8 mouse cellular contexts compared by ENCODE assay signal in genomic region chr7:141228279-141229067, GRCm38 (mm10). TPM values are rescaled to one million over a fixed set of nuclear protein-coding genes. Genes with fewer than 3 reads are reported as not detected.
DNase-seq lines count a peak whose midpoint lies in the region; ATAC-seq and TF ChIP-seq lines count a peak whose summit lies in the region.

Gene Phrf1 (plus strand): TSS chr7:141228784.

- ATAC-seq in heart, embryonic 12.5 days (ENCODE audit: insufficient number of reproducible peaks, low FRiP score), result peak; percentile 91
- peak; percentile 90 for ATAC-seq in kidney, postnatal 0 days (replicated peaks; ENCODE audit: low FRiP score, low read depth)
- peak; percentile 90 for ATAC-seq in liver, embryonic 11.5 days (replicated peaks; ENCODE audit: low FRiP score)
- ATAC-seq in stomach, embryonic 14.5 days (ENCODE audit: insufficient number of reproducible peaks, insufficient read depth, low FRiP score, low read depth), result peak; percentile 92

- peak; percentile 81 for TF ChIP-seq POLR2A in brain, embryonic 14.5 days (IDR thresholded peaks at IDR 0.05; ENCODE audit: borderline replicate concordance, extremely low read depth, insufficient read depth, insufficient read length, poor library complexity, severe bottlenecking)

- peak within 1 kb of the TSS; percentile 83 for H3K27ac ChIP-seq in heart, embryonic 12.5 days (ENCODE audit: poor library complexity, severe bottlenecking)
- peak within 1 kb of the TSS; percentile 93 for H3K27ac ChIP-seq in kidney, postnatal 0 days
- H3K27ac ChIP-seq in liver, embryonic 11.5 days (ENCODE audit: low read depth, low read length), result peak within 1 kb of the TSS; percentile 87
- H3K27ac ChIP-seq in stomach, embryonic 14.5 days (ENCODE audit: low read length), result peak within 1 kb of the TSS; percentile 92

- peak within 1 kb of the TSS; percentile 89 for H3K4me2 ChIP-seq in heart, embryonic 12.5 days
- peak within 1 kb of the TSS; percentile 68 for H3K4me2 ChIP-seq in kidney, postnatal 0 days (ENCODE audit: low read length)
- H3K4me2 ChIP-seq in liver, embryonic 11.5 days, result peak within 1 kb of the TSS; percentile 98
- H3K4me2 ChIP-seq in stomach, embryonic 14.5 days (replicated peaks; ENCODE audit: low read depth, low read length), result peak within 1 kb of the TSS; percentile 99

- TF ChIP-seq CTCF in C2C12 (IDR thresholded peaks at IDR 0.05; ENCODE audit: control insufficient read depth, insufficient read depth, insufficient read length), result peak; percentile 88
- peak; percentile 97 for TF ChIP-seq CTCF in brain, embryonic 14.5 days (IDR thresholded peaks at IDR 0.05; ENCODE audit: borderline replicate concordance, extremely low read depth, insufficient read depth, insufficient read length)
- TF ChIP-seq CTCF in kidney, postnatal 0 days (IDR thresholded peaks at IDR 0.05; ENCODE audit: low read depth), result peak; percentile 98

- H3K9ac ChIP-seq in heart, embryonic 12.5 days, result peak within 1 kb of the TSS; percentile 97
- peak within 1 kb of the TSS; percentile 99 for H3K9ac ChIP-seq in kidney, postnatal 0 days (ENCODE audit: low read depth, low read length)
- H3K9ac ChIP-seq in liver, embryonic 11.5 days (ENCODE audit: low read depth, low read length), result peak within 1 kb of the TSS; percentile 99
- peak within 1 kb of the TSS; percentile 83 for H3K9ac ChIP-seq in stomach, embryonic 14.5 days (replicated peaks; ENCODE audit: low read depth, low read length)

- H3ac ChIP-seq in C2C12 (ENCODE audit: control insufficient read depth, insufficient read length, low read depth), result peak within 1 kb of the TSS; percentile 94

- peak within 1 kb of the TSS; percentile 91 for H3K4me3 ChIP-seq in C2C12 (ENCODE audit: insufficient read depth, poor library complexity, severe bottlenecking)
- H3K4me3 ChIP-seq in erythroblast, embryonic 14.5 days (replicated peaks), result peak within 1 kb of the TSS; percentile 87
- peak within 1 kb of the TSS; percentile 92 for H3K4me3 ChIP-seq in heart, embryonic 12.5 days
- peak within 1 kb of the TSS; percentile 99 for H3K4me3 ChIP-seq in kidney, postnatal 0 days (replicated peaks; ENCODE audit: low read depth, low read length)
- peak within 1 kb of the TSS; percentile 98 for H3K4me3 ChIP-seq in liver, embryonic 11.5 days (ENCODE audit: low read depth, low read length)
- H3K4me3 ChIP-seq in stomach, embryonic 14.5 days (ENCODE audit: low read depth, low read length), result peak within 1 kb of the TSS; percentile 78

- WGBS in heart, embryonic 12.5 days, result under 1% methylated on average over 76 of the region's 76 CpGs
- under 1% methylated on average over 76 of the region's 76 CpGs for WGBS in kidney, postnatal 0 days
- WGBS in liver, embryonic 11.5 days, result under 1% methylated on average over 76 of the region's 76 CpGs
- WGBS in stomach, embryonic 14.5 days, result under 1% methylated on average over 76 of the region's 76 CpGs

- peaks cover 45% of the 10 kb centered on the region for H3K79me3 ChIP-seq in C2C12 (ENCODE audit: low read depth)

- peaks cover 19% of the 10 kb centered on the region for H3K36me3 ChIP-seq in C2C12 (ENCODE audit: control insufficient read depth, insufficient read depth)
- H3K36me3 ChIP-seq in erythroblast, embryonic 14.5 days (ENCODE audit: control insufficient read depth), result peaks cover 43% of the 10 kb centered on the region
- peaks cover 27% of the 10 kb centered on the region for H3K36me3 ChIP-seq in heart, embryonic 12.5 days
- peaks cover 13% of the 10 kb centered on the region for H3K36me3 ChIP-seq in kidney, postnatal 0 days (ENCODE audit: insufficient read depth, low read length)
- peaks cover 20% of the 10 kb centered on the region for H3K36me3 ChIP-seq in liver, embryonic 11.5 days (ENCODE audit: control insufficient read depth, insufficient read depth, low read length)
- peaks cover 20% of the 10 kb centered on the region for H3K36me3 ChIP-seq in stomach, embryonic 14.5 days (ENCODE audit: control insufficient read depth, insufficient read depth, low read length)

- peaks cover 3% of the 10 kb centered on the region; the same call in 1 of the 2 replicates for H3K9me3 ChIP-seq in erythroblast, embryonic 14.5 days (ENCODE audit: control insufficient read depth, low read length)
- H3K9me3 ChIP-seq in heart, embryonic 12.5 days (replicated peaks), result no peaks in the 10 kb centered on the region
- no peaks in the 10 kb centered on the region for H3K9me3 ChIP-seq in kidney, postnatal 0 days (replicated peaks; ENCODE audit: low read length)
- no peaks in the 10 kb centered on the region for H3K9me3 ChIP-seq in liver, embryonic 11.5 days (ENCODE audit: control insufficient read depth, low read length)
- H3K9me3 ChIP-seq in stomach, embryonic 14.5 days (ENCODE audit: control insufficient read depth, low read depth, low read length), result no peaks in the 10 kb centered on the region

- H3K4me1 ChIP-seq in erythroblast, embryonic 14.5 days (ENCODE audit: control insufficient read depth), result peaks cover 44% of the 10 kb centered on the region
- peaks cover 23% of the 10 kb centered on the region for H3K4me1 ChIP-seq in heart, embryonic 12.5 days (replicated peaks)
- 0 out of 2 replicates have a peak, but pooled peaks cover 11% of the 10 kb centered on the region for H3K4me1 ChIP-seq in kidney, postnatal 0 days (replicated peaks; ENCODE audit: insufficient read depth, low read length)
- H3K4me1 ChIP-seq in liver, embryonic 11.5 days (replicated peaks; ENCODE audit: control insufficient read depth, insufficient read depth, low read length), result peaks cover 15% of the 10 kb centered on the region
- peaks cover 9% of the 10 kb centered on the region for H3K4me1 ChIP-seq in stomach, embryonic 14.5 days (ENCODE audit: control insufficient read depth, insufficient read depth, low read length)

- peak; percentile 96 for DNase-seq in brain, embryonic 14.5 days (ENCODE audit: low read depth)
- DNase-seq in kidney, postnatal 0 days (ENCODE audit: low spot score), result peak; percentile 95
- DNase-seq in liver, embryonic 11.5 days (ENCODE audit: low spot score), result peak; percentile 93
- peak; percentile 97 for DNase-seq in naive thymus-derived CD4-positive, alpha-beta T cell, adult 2 months (ENCODE audit: low read depth)

- no peaks in the 10 kb centered on the region for H3K27me3 ChIP-seq in C2C12 (ENCODE audit: control insufficient read depth, insufficient read depth, insufficient read length)
- H3K27me3 ChIP-seq in erythroblast, embryonic 14.5 days (ENCODE audit: control insufficient read depth), result no peaks in the 10 kb centered on the region
- no peaks in the 10 kb centered on the region for H3K27me3 ChIP-seq in heart, embryonic 12.5 days (replicated peaks)
- H3K27me3 ChIP-seq in kidney, postnatal 0 days (ENCODE audit: insufficient read depth, low read length), result no peaks in the 10 kb centered on the region
- no peaks in the 10 kb centered on the region for H3K27me3 ChIP-seq in liver, embryonic 11.5 days (replicated peaks; ENCODE audit: control insufficient read depth, insufficient read depth, low read length)
- H3K27me3 ChIP-seq in stomach, embryonic 14.5 days (ENCODE audit: control insufficient read depth, insufficient read depth, low read length), result no peaks in the 10 kb centered on the region

- H3K79me2 ChIP-seq in C2C12 (ENCODE audit: control insufficient read depth, insufficient read depth), result peaks cover 50% of the 10 kb centered on the region

TF ChIP-seq in C2C12, 6 proteins besides CTCF, POLR2A, EP300 and RAD21:
- TF ChIP-seq MYOG (IDR thresholded peaks at IDR 0.05; ENCODE audit: control insufficient read depth, extremely low read depth, insufficient read length), result no peak
- no peak for TF ChIP-seq USF1 (IDR thresholded peaks at IDR 0.05; ENCODE audit: low read depth)
- TF ChIP-seq FOSL1 (IDR thresholded peaks at IDR 0.05; ENCODE audit: insufficient read depth, low read length, poor library complexity, severe bottlenecking), result no peak
- no peak for TF ChIP-seq MYOD1 (IDR thresholded peaks at IDR 0.05; ENCODE audit: control insufficient read depth, insufficient read length, low read depth)
- peak; percentile 26 for TF ChIP-seq MAX (IDR thresholded peaks at IDR 0.05)
- TF ChIP-seq CEBPB (IDR thresholded peaks at IDR 0.05; ENCODE audit: low read depth), result no peak
TF ChIP-seq in C2C12: peak in this region for 1.

RNA-seq across cellular contexts. Expression of gene Phrf1, which starts in this region (rescaled TPM):
- polyA plus RNA-seq in C2C12 (2012; fragmentation: generic; extraction: Trizol), result 60.2 TPM
- polyA plus RNA-seq in brain, embryonic 14.5 days (2012; rRNA removed), result 19.9 and 47.1 TPM in 2 replicates
- 19.7 and 20.3 TPM in 2 replicates for polyA plus RNA-seq in erythroblast, embryonic 14.5 days (2012)
- polyA plus RNA-seq in heart, embryonic 12.5 days (2016; fragmentation: Nextera tagmentation; extraction: Ambion mirVana), result 56.4 and 59.3 TPM in 2 replicates
- polyA plus RNA-seq in kidney, postnatal 0 days (2015; fragmentation: Nextera tagmentation; extraction: Ambion mirVana), result 37.2 and 39.8 TPM in 2 replicates
- 70.9 and 81.0 TPM in 2 replicates for polyA plus RNA-seq in liver, embryonic 11.5 days (2014; fragmentation: Nextera tagmentation; extraction: Ambion mirVana)
- polyA plus RNA-seq in stomach, embryonic 14.5 days (2014; fragmentation: Nextera tagmentation; extraction: Ambion mirVana), result 69.0 and 72.1 TPM in 2 replicates

Comparison
In these comparisons a context has a peak if more than half of its experiments do, and no peak if none do; other contexts are left out.
1. Peak in every context shown above with its lines: DNase-seq, ATAC-seq, H3K4me3 ChIP-seq and H3K27ac ChIP-seq.